ENCODE assay signal across 8 mouse cellular contexts in genomic region chr10:75058761-75059395, GRCm38 (mm10). TPM values are rescaled to one million over a fixed set of nuclear protein-coding genes. Genes with fewer than 3 reads are reported as not detected.
DNase-seq lines count a peak whose midpoint lies in the region; ATAC-seq and TF ChIP-seq lines count a peak whose summit lies in the region.

No protein-coding gene starts in this region.

- no peaks in the 10 kb centered on the region for H3K9me3 ChIP-seq in heart, embryonic 15.5 days (replicated peaks)
- H3K9me3 ChIP-seq in intestine, postnatal 0 days (ENCODE audit: control insufficient read depth) = no peaks in the 10 kb centered on the region
- no peaks in the 10 kb centered on the region for H3K9me3 ChIP-seq in midbrain, embryonic 12.5 days

- 55% methylated on average over 9 of the region's 9 CpGs for WGBS in heart, embryonic 15.5 days
- WGBS in intestine, postnatal 0 days = 40% methylated on average over 9 of the region's 9 CpGs
- WGBS in midbrain, embryonic 12.5 days = 9% methylated on average over 9 of the region's 9 CpGs

- no peaks in the 10 kb centered on the region for H3K36me3 ChIP-seq in heart, embryonic 15.5 days
- H3K36me3 ChIP-seq in intestine, postnatal 0 days (ENCODE audit: control insufficient read depth, insufficient read depth) = no peaks in the 10 kb centered on the region
- H3K36me3 ChIP-seq in midbrain, embryonic 12.5 days = no peaks in the 10 kb centered on the region

- TF ChIP-seq CTCF in intestine, postnatal 0 days (IDR thresholded peaks at IDR 0.05; ENCODE audit: low read depth) = no peak

- H3K4me1 ChIP-seq in heart, embryonic 15.5 days (replicated peaks) = peaks cover 47% of the 10 kb centered on the region
- peaks cover 17% of the 10 kb centered on the region for H3K4me1 ChIP-seq in intestine, postnatal 0 days (replicated peaks; ENCODE audit: control insufficient read depth, insufficient read depth, low read length)
- peaks cover 56% of the 10 kb centered on the region for H3K4me1 ChIP-seq in midbrain, embryonic 12.5 days

- H3K4me2 ChIP-seq in heart, embryonic 15.5 days = peak overlapping the region; percentile 91
- H3K4me2 ChIP-seq in intestine, postnatal 0 days (replicated peaks; ENCODE audit: low read depth) = peak overlapping the region; percentile 81
- peak overlapping the region; percentile 73 for H3K4me2 ChIP-seq in midbrain, embryonic 12.5 days (replicated peaks)

- no peak overlapping the region for H3K4me3 ChIP-seq in heart, embryonic 15.5 days
- no peak overlapping the region for H3K4me3 ChIP-seq in intestine, postnatal 0 days (ENCODE audit: low read depth, low read length)
- H3K4me3 ChIP-seq in midbrain, embryonic 12.5 days = no peak overlapping the region

- no peak overlapping the region for H3K9ac ChIP-seq in heart, embryonic 15.5 days
- H3K9ac ChIP-seq in intestine, postnatal 0 days (ENCODE audit: low read depth, low read length) = no peak overlapping the region
- H3K9ac ChIP-seq in midbrain, embryonic 12.5 days (replicated peaks) = no peak overlapping the region

- H3K27ac ChIP-seq in heart, embryonic 15.5 days = no peak overlapping the region
- H3K27ac ChIP-seq in intestine, postnatal 0 days (ENCODE audit: low read depth, low read length) = no peak overlapping the region
- H3K27ac ChIP-seq in midbrain, embryonic 12.5 days (replicated peaks) = no peak overlapping the region; the same call in 1 of the 2 replicates

- DNase-seq in heart, postnatal 4 days = no peak
- peak; percentile 76 for DNase-seq in R1 (ENCODE audit: low read depth, low spot score)
- DNase-seq in spleen, postnatal 36 days (ENCODE audit: low spot score in 2 of 2) = no peak
- DNase-seq in adrenal gland, adult (ENCODE audit: inconsistent age in 2 of 2, low spot score in 1 of 2) = no peak
- no peak for DNase-seq in right cerebral cortex, adult 2 months (ENCODE audit: low spot score in 2 of 2)

- H3K27me3 ChIP-seq in heart, embryonic 15.5 days = peaks cover 49% of the 10 kb centered on the region
- H3K27me3 ChIP-seq in intestine, postnatal 0 days (replicated peaks; ENCODE audit: control insufficient read depth, insufficient read depth, low read length) = no peaks in the 10 kb centered on the region
- peaks cover 21% of the 10 kb centered on the region for H3K27me3 ChIP-seq in midbrain, embryonic 12.5 days

- no peak for ATAC-seq in heart, embryonic 15.5 days (replicated peaks; ENCODE audit: insufficient number of reproducible peaks, insufficient read depth, low FRiP score, low read depth)
- ATAC-seq in intestine, postnatal 0 days = no peak
- no peak for ATAC-seq in midbrain, embryonic 12.5 days (ENCODE audit: low FRiP score, low read depth)

RNA-seq across cellular contexts. Expression of gene Bcr, which starts 1.5 kb away (rescaled TPM):
- 9.7 and 10.2 TPM in 2 replicates for polyA plus RNA-seq in heart, embryonic 15.5 days (2015; fragmentation: Nextera tagmentation; extraction: Ambion mirVana)
- total RNA-seq in heart, postnatal 4 days (2021) = 10 to 100 TPM; 15.5 to 16.4 TPM
- 26.7 and 36.2 TPM in 2 replicates for polyA plus RNA-seq in intestine, postnatal 0 days (2015; fragmentation: Nextera tagmentation; extraction: Ambion mirVana)
- 10.8 and 11.7 TPM in 2 replicates for polyA plus RNA-seq in midbrain, embryonic 12.5 days (2016; fragmentation: Nextera tagmentation; extraction: Ambion mirVana)

RNA-seq across cellular contexts. Expression of gene Rab36, which starts 22.0 kb away (rescaled TPM):
- polyA plus RNA-seq in heart, embryonic 15.5 days (2015; fragmentation: Nextera tagmentation; extraction: Ambion mirVana) = 2.2 and 4.1 TPM in 2 replicates
- 1 to 10 TPM; 1.7 to 1.8 TPM for total RNA-seq in heart, postnatal 4 days (2021)
- 1.5 TPM in 2 replicates for polyA plus RNA-seq in intestine, postnatal 0 days (2015; fragmentation: Nextera tagmentation; extraction: Ambion mirVana)
- polyA plus RNA-seq in midbrain, embryonic 12.5 days (2016; fragmentation: Nextera tagmentation; extraction: Ambion mirVana) = 11.1 and 12.2 TPM in 2 replicates

RNA-seq across cellular contexts. Expression of gene Rsph14, which starts 26.5 kb away (rescaled TPM):
- polyA plus RNA-seq in heart, embryonic 15.5 days (2015; fragmentation: Nextera tagmentation; extraction: Ambion mirVana) = 0.20 TPM in 1 of 2 replicates, not detected in the other
- not detected for total RNA-seq in heart, postnatal 4 days (2021)
- not detected in 2 replicates for polyA plus RNA-seq in intestine, postnatal 0 days (2015; fragmentation: Nextera tagmentation; extraction: Ambion mirVana)
- 0.35 TPM in 1 of 2 replicates, not detected in the other for polyA plus RNA-seq in midbrain, embryonic 12.5 days (2016; fragmentation: Nextera tagmentation; extraction: Ambion mirVana)
